12 mouse cellular contexts compared by ENCODE assay signal in the genomic region with DNA sequence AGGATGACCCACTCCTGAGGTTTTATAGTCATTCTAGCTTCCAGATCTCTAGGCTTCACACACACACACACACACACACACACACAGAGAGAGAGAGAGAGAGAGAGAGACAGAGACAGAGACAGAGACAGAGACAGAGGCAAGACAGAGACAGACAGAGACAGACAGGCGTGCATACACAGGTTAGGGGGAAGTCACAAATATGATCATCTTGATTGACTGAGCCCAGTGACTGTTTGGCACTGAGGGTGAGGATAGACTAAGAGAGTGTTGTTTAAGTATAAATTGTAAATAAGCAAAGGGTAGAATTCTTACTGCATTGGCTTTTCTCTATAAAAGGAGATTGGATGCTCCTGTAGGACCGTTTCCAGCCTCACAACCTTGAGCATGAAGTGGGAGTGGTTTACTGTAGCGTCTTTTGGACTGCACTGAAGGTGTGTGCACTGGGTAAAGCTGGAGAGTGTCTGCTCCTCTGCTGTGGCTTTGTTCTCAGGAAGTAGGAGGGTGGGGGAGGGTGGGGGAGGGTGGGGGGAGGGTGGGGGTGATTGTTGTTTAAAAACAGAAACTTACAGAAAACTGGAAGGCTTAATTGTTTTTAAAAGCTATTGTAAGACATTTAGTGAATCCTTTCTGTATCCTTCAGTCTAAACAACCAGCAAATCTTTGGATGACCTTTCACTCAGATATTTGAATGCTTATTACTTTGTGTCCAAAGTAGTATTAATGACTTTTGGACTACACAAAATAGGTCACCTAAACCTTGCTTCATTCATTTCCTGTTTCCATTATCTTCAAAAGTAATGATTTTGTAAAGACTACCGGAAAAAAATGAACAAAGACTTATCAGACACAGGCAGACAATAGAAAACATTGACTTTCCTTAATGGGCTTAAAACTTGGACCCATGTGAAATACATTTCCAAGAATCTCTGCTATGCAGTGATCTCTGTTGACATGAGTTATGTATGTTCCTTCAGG. TPM values are rescaled to one million over a fixed set of nuclear protein-coding genes. Genes with fewer than 3 reads are reported as not detected.
DNase-seq lines count a peak whose midpoint lies in the region; ATAC-seq and TF ChIP-seq lines count a peak whose summit lies in the region.
"Had no signal": no experiment of that assay in that cellular context is flagged by ENCODE, and none has a peak within 500 bp of the region (broad histone marks: within the 10 kb centered on the region; RNA-seq: fewer than 3 reads in every experiment).

No protein-coding gene starts in this region.

- no peak for ATAC-seq in lung, postnatal 0 days
- ATAC-seq in intestine, postnatal 0 days: peak; percentile 60

- 29% methylated on average over 4 of the region's 4 CpGs for WGBS in lung, postnatal 0 days
- WGBS in intestine, postnatal 0 days: 22% methylated on average over 4 of the region's 4 CpGs

- 0 out of 2 replicates have a peak, but pooled peaks have one; percentile 35 for TF ChIP-seq EP300 in lung, postnatal 0 days (IDR thresholded peaks at IDR 0.05)
- peak; percentile 52 to 58 for TF ChIP-seq EP300 in MEL (IDR thresholded peaks at IDR 0.05; ENCODE audit: low read depth in 1 of 2, low read length in 2 of 2)

- no peaks in the 10 kb centered on the region for H3K36me3 ChIP-seq in lung, postnatal 0 days (ENCODE audit: insufficient read depth, low read length)
- peaks cover 0 to 57% of the 10 kb centered on the region in 2 experiments; a peak in 2 of 4 replicates for H3K36me3 ChIP-seq in MEL (ENCODE audit: control insufficient read depth in 1 of 2, insufficient read depth in 2 of 2, low read length in 2 of 2)
- H3K36me3 ChIP-seq in intestine, postnatal 0 days (ENCODE audit: control insufficient read depth, insufficient read depth): no peaks in the 10 kb centered on the region
- H3K36me3 ChIP-seq: hindbrain, embryonic 15.5 days; limb, embryonic 12.5 days had no signal

- DNase-seq in lung, postnatal 0 days (ENCODE audit: low spot score): no peak
- no peak for DNase-seq in lung, postnatal 36 days
- peak; percentile 41 for DNase-seq in MEL (ENCODE audit: low read depth, low spot score)
- peak; percentile 54 for DNase-seq in thymus, postnatal 25 days
- DNase-seq in left cerebral cortex, adult 11 months (ENCODE audit: low spot score): no peak
- no peak for DNase-seq in spleen, postnatal 14 days (ENCODE audit: low spot score in 2 of 2)
- DNase-seq: cerebellum, adult 9-10 months; right cerebral cortex, postnatal 25 days had no signal

- H3K9me3 ChIP-seq in lung, postnatal 0 days (ENCODE audit: low read length): no peaks in the 10 kb centered on the region
- no peaks in the 10 kb centered on the region for H3K9me3 ChIP-seq in MEL (replicated peaks; ENCODE audit: insufficient read depth, low read length)
- no peaks in the 10 kb centered on the region for H3K9me3 ChIP-seq in intestine, postnatal 0 days (ENCODE audit: control insufficient read depth)
- H3K9me3 ChIP-seq: hindbrain, embryonic 15.5 days; limb, embryonic 12.5 days had no signal

- no peak overlapping the region for H3K27ac ChIP-seq in lung, postnatal 0 days (ENCODE audit: low read length)
- H3K27ac ChIP-seq in MEL (ENCODE audit: control insufficient read depth, low read depth, low read length): no peak overlapping the region
- no peak overlapping the region for H3K27ac ChIP-seq in intestine, postnatal 0 days (ENCODE audit: low read depth, low read length)
- H3K27ac ChIP-seq: hindbrain, embryonic 15.5 days; limb, embryonic 12.5 days; macrophage had no signal

- no peaks in the 10 kb centered on the region for H3K4me1 ChIP-seq in lung, postnatal 0 days (ENCODE audit: insufficient read depth, low read depth, low read length)
- H3K4me1 ChIP-seq in MEL (ENCODE audit: control insufficient read depth in 1 of 2, insufficient read depth in 2 of 2, low read length in 2 of 2): peaks cover 33 to 35% of the 10 kb centered on the region in 2 experiments
- H3K4me1 ChIP-seq in intestine, postnatal 0 days (replicated peaks; ENCODE audit: control insufficient read depth, insufficient read depth, low read length): peaks cover 9% of the 10 kb centered on the region

- no peaks in the 10 kb centered on the region for H3K27me3 ChIP-seq in lung, postnatal 0 days (replicated peaks; ENCODE audit: insufficient read depth, low read length)
- no peaks in the 10 kb centered on the region for H3K27me3 ChIP-seq in MEL (ENCODE audit: control insufficient read depth in 1 of 2, insufficient read depth in 2 of 2, low read length in 2 of 2)
- H3K27me3 ChIP-seq in intestine, postnatal 0 days (replicated peaks; ENCODE audit: control insufficient read depth, insufficient read depth, low read length): no peaks in the 10 kb centered on the region
- H3K27me3 ChIP-seq: hindbrain, embryonic 15.5 days; limb, embryonic 12.5 days had no signal

- no peak overlapping the region for H3K4me2 ChIP-seq in lung, postnatal 0 days (replicated peaks; ENCODE audit: low read depth, low read length)
- no peak overlapping the region for H3K4me2 ChIP-seq in intestine, postnatal 0 days (replicated peaks; ENCODE audit: low read depth)
- H3K4me2 ChIP-seq: hindbrain, embryonic 15.5 days; limb, embryonic 12.5 days had no signal

- TF ChIP-seq RAD21 in MEL (IDR thresholded peaks at IDR 0.05; ENCODE audit: low read depth, low read length): no peak

- no peak overlapping the region for H3K4me3 ChIP-seq in lung, postnatal 0 days (ENCODE audit: low read depth, low read length)
- H3K4me3 ChIP-seq in MEL (ENCODE audit: control insufficient read depth in 1 of 2, insufficient read depth in 1 of 2, low read depth in 2 of 2, low read length in 2 of 2): no peak overlapping the region
- H3K4me3 ChIP-seq in intestine, postnatal 0 days (ENCODE audit: low read depth, low read length): no peak overlapping the region
- H3K4me3 ChIP-seq: hindbrain, embryonic 15.5 days; limb, embryonic 12.5 days had no signal

- no peak for TF ChIP-seq CTCF in lung, postnatal 0 days (IDR thresholded peaks at IDR 0.05)
- TF ChIP-seq CTCF in MEL (IDR thresholded peaks at IDR 0.05 in 2 of 3, conservative IDR thresholded peaks at IDR 0.05 in 1 of 3; ENCODE audit: control insufficient read depth in 1 of 3, insufficient read depth in 1 of 3, low read depth in 2 of 3, low read length in 3 of 3, poor library complexity in 1 of 3, severe bottlenecking in 1 of 3): no peak
- TF ChIP-seq CTCF in intestine, postnatal 0 days (IDR thresholded peaks at IDR 0.05; ENCODE audit: low read depth): no peak

- no peak for TF ChIP-seq POLR2A in MEL (IDR thresholded peaks at IDR 0.05; ENCODE audit: control insufficient read depth in 1 of 2, insufficient read depth in 1 of 2, low read depth in 1 of 2, low read length in 2 of 2, poor library complexity in 1 of 2)

- no peak overlapping the region for H3K9ac ChIP-seq in lung, postnatal 0 days (replicated peaks; ENCODE audit: low read depth)
- H3K9ac ChIP-seq in MEL (ENCODE audit: control insufficient read depth, low read depth, low read length, poor library complexity, severe bottlenecking): no peak overlapping the region
- H3K9ac ChIP-seq in intestine, postnatal 0 days (ENCODE audit: low read depth, low read length): no peak overlapping the region
- H3K9ac ChIP-seq: hindbrain, embryonic 15.5 days; limb, embryonic 12.5 days had no signal

- H3K79me2 ChIP-seq in MEL (ENCODE audit: control insufficient read depth, insufficient read depth, low read length, poor library complexity): peaks cover 23% of the 10 kb centered on the region

TF ChIP-seq in MEL, 35 proteins besides CTCF, POLR2A, EP300 and RAD21 (continues in another document):
- TF ChIP-seq MAFK (IDR thresholded peaks at IDR 0.05; ENCODE audit: borderline replicate concordance, low read depth, low read length) (no peak), ZMIZ1 (IDR thresholded peaks at IDR 0.05; ENCODE audit: low read depth, low read length) (no peak), USF2 (IDR thresholded peaks at IDR 0.05; ENCODE audit: borderline replicate concordance in 1 of 2, insufficient read depth in 1 of 2, low read depth in 1 of 2, low read length in 2 of 2) (no peak), ZC3H11A (IDR thresholded peaks at IDR 0.05; ENCODE audit: low read depth, low read length) (no peak), SMC3 (IDR thresholded peaks at IDR 0.05; ENCODE audit: low read depth, low read length) (no peak), ETS1 (IDR thresholded peaks at IDR 0.05; ENCODE audit: low read depth, low read length) (0 out of 2 replicates have a peak, but pooled peaks have one; percentile 14), SIN3A (IDR thresholded peaks at IDR 0.05; ENCODE audit: low read length) (no peak), USF1 (IDR thresholded peaks at IDR 0.05; ENCODE audit: low read depth, low read length) (no peak), GATA1 (IDR thresholded peaks at IDR 0.05; ENCODE audit: low read depth, low read length) (peak; percentile 52; the same call in 1 of the 2 replicates), MYB (IDR thresholded peaks at IDR 0.05; ENCODE audit: low read depth, low read length) (no peak), POLR2AphosphoS2 (IDR thresholded peaks at IDR 0.05; ENCODE audit: low read length) (no peak), ZNF384 (IDR thresholded peaks at IDR 0.05; ENCODE audit: low read depth, low read length) (0 out of 2 replicates have a peak, but pooled peaks have one; percentile 11), MEF2A (IDR thresholded peaks at IDR 0.05; ENCODE audit: extremely low read depth, insufficient replicate concordance, low read depth, low read length, poor library complexity, severe bottlenecking) (0 out of 2 replicates have a peak, but pooled peaks have one; percentile 14), CHD2 (IDR thresholded peaks at IDR 0.05; ENCODE audit: low read length) (no peak), TCF12 (IDR thresholded peaks at IDR 0.05; ENCODE audit: low read depth, low read length) (peak; percentile 46; the same call in 1 of the 2 replicates), HCFC1 (IDR thresholded peaks at IDR 0.05; ENCODE audit: low read depth, low read length) (no peak), NELFE (IDR thresholded peaks at IDR 0.05; ENCODE audit: low read depth, low read length) (no peak), MAX (IDR thresholded peaks at IDR 0.05; ENCODE audit: low read length) (no peak), E2F4 (IDR thresholded peaks at IDR 0.05; ENCODE audit: borderline replicate concordance, low read depth, low read length) (no peak), GABPA (IDR thresholded peaks at IDR 0.05; ENCODE audit: low read depth, low read length) (no peak), POLR2AphosphoS5 (IDR thresholded peaks at IDR 0.05; ENCODE audit: borderline replicate concordance, low read depth, low read length) (no peak), ZKSCAN1 (IDR thresholded peaks at IDR 0.05; ENCODE audit: low read depth, low read length) (no peak)

RNA-seq across cellular contexts. Expression of a gene that starts 32.8 kb away (rescaled TPM):
- 4.6 and 5.7 TPM in 2 replicates for polyA plus RNA-seq in lung, postnatal 0 days (2015; fragmentation: Nextera tagmentation; extraction: Ambion mirVana)
- total RNA-seq in MEL (2012; rRNA removed): 21.3 and 24.2 TPM in 2 replicates
- 10 to 100 TPM in 1 of 2 experiments, not detected in 1; 16.1 TPM for polyA plus RNA-seq in MEL (2012; ENCODE audit: insufficient read depth in 1 of 2, insufficient read length in 2 of 2, low read depth in 1 of 2, low replicate concordance in 2 of 2, missing spikeins in 1 of 2)
- 7.8 and 8.5 TPM in 2 replicates for polyA plus RNA-seq in intestine, postnatal 0 days (2015; fragmentation: Nextera tagmentation; extraction: Ambion mirVana)

Comparison
In these comparisons a context has a peak if more than half of its experiments do, and no peak if none do; other contexts are left out.
1. DNase-seq: peak in MEL (single experiment) and thymus, postnatal 25 days (single experiment); none in lung, postnatal 0 days (single experiment), lung, postnatal 36 days (single experiment), left cerebral cortex, adult 11 months (single experiment) and spleen, postnatal 14 days (0 of 2).